Mouse (Mus musculus) v-Abl transformed pro-B cells (cell line): ENCODE data around the gene Serpinb9.
"Not testable (repeated sequence)": the region's sequence is repeated elsewhere in the genome, so short reads cannot be mapped to it uniquely, and the experiment has no call there.

ENCODE experiments used
- in situ Hi-C, 2 experiments: fragments of 400-800 bp; cut with MboI; formaldehyde crosslinking; loops; one replicate each; pipeline ENCODE4 v1.15.1; 2025; ENCODE audit not compliant: unreplicated experiment in 2 of 2

Gene Serpinb9

GRCm38 (mm10) chr13:33002950-33003349 is at the start of gene Serpinb9:
Serpinb9 (plus strand) TSS chr13:33003250.
- in situ Hi-C loops, result loop anchor here (10.0 kb wide), 3 partner anchors 72 to 552 kb away; partner anchors contain the start of gene Serpinb1b (in 1 of the 2)

GRCm38 (mm10) chr13:32956537-32956936 is 46.5 kb upstream of the Serpinb9 start:
- in situ Hi-C loops, result no loop called here

GRCm38 (mm10) chr13:32957917-32958316 is 45.1 kb upstream of the Serpinb9 start:
- in situ Hi-C loops, result no loop called here

GRCm38 (mm10) chr13:32958521-32958920 is 44.5 kb upstream of the Serpinb9 start:
- in situ Hi-C loops, result not testable (repeated sequence)

- in situ Hi-C loops, result loop anchor here in 1 of 2 experiments (10.0 kb wide), 1 partner anchor 111 kb away; the partner anchor contains the start of gene Serpinb1b
Measured at GRCm38 (mm10) chr13:32963990-32964753, 38.9 kb upstream of the Serpinb9 start.

GRCm38 (mm10) chr13:32964989-32965811 is 37.9 kb upstream of the Serpinb9 start, which contains the start of gene Serpinb6b:
Serpinb6b (plus strand) TSS chr13:32965209.
- in situ Hi-C loops, result loop anchor here (5.0 to 10.0 kb wide), 3 partner anchors 48 to 110 kb away; partner anchors contain the start of gene Serpinb1b (in 1 of the 2)

GRCm38 (mm10) chr13:32966116-32966515 is 36.9 kb upstream of the Serpinb9 start:
- in situ Hi-C loops, result loop anchor here (5.0 to 10.0 kb wide), 3 partner anchors 49 to 109 kb away; partner anchors contain the start of gene Serpinb1b (in 1 of the 2)

- in situ Hi-C loops, result loop anchor here (5.0 to 10.0 kb wide), 3 partner anchors 50 to 108 kb away; partner anchors contain the start of gene Serpinb1b (in 1 of the 2)
Measured at GRCm38 (mm10) chr13:32967233-32967632, 35.8 kb upstream of the Serpinb9 start.

- in situ Hi-C loops, result loop anchor here (5.0 to 10.0 kb wide), 3 partner anchors 51 to 106 kb away; partner anchors contain the start of gene Serpinb1b (in 1 of the 2)
Measured at GRCm38 (mm10) chr13:32968353-32968984, 34.6 kb upstream of the Serpinb9 start.

GRCm38 (mm10) chr13:32968996-32969640 is 33.9 kb upstream of the Serpinb9 start:
- in situ Hi-C loops, result loop anchor here (5.0 to 10.0 kb wide), 3 partner anchors 52 to 106 kb away; partner anchors contain the start of gene Serpinb1b (in 1 of the 2)

GRCm38 (mm10) chr13:32969641-32970040 is 33.4 kb upstream of the Serpinb9 start:
- in situ Hi-C loops, result loop anchor here (5.0 to 10.0 kb wide), 3 partner anchors 52 to 105 kb away; partner anchors contain the start of gene Serpinb1b (in 1 of the 2)

GRCm38 (mm10) chr13:32970776-32971175 is 32.3 kb upstream of the Serpinb9 start:
- in situ Hi-C loops, result no loop called here

- in situ Hi-C loops, result no loop called here
Measured at GRCm38 (mm10) chr13:32974268-32974667, 28.8 kb upstream of the Serpinb9 start.

- in situ Hi-C loops, result no loop called here
Measured at GRCm38 (mm10) chr13:32974889-32975460, 28.1 kb upstream of the Serpinb9 start.

GRCm38 (mm10) chr13:32975710-32976109 is 27.3 kb upstream of the Serpinb9 start:
- in situ Hi-C loops, result no loop called here

- in situ Hi-C loops, result no loop called here
Measured at GRCm38 (mm10) chr13:32982556-32983042, 20.5 kb upstream of the Serpinb9 start.

GRCm38 (mm10) chr13:32986256-32986655 is 16.8 kb upstream of the Serpinb9 start:
- in situ Hi-C loops, result no loop called here

- in situ Hi-C loops, result no loop called here
Measured at GRCm38 (mm10) chr13:32993152-32993893, 9.7 kb upstream of the Serpinb9 start.

- in situ Hi-C loops, result no loop called here
Measured at GRCm38 (mm10) chr13:32993894-32994242, 9.2 kb upstream of the Serpinb9 start.
